Mouse (Mus musculus): ENCODE measurements around the gene Atp8a2. TPM values are rescaled to one million over a fixed set of nuclear protein-coding genes. Genes with fewer than 3 reads are reported as not detected.

Gene Atp8a2
- polyA plus RNA-seq, 1 experiment = 15.3 TPM

- TF ChIP-seq CTCF (IDR thresholded peaks at IDR 0.05; ENCODE audit: extremely low read depth, insufficient read depth, low read length) (no peak), POLR2A (IDR thresholded peaks at IDR 0.05; ENCODE audit: extremely low read depth, insufficient read depth, low read length) (no peak)
Measured at GRCm38 (mm10) chr14:59745676-59746075, 451.3 kb downstream of the Atp8a2 start.

DNA sequence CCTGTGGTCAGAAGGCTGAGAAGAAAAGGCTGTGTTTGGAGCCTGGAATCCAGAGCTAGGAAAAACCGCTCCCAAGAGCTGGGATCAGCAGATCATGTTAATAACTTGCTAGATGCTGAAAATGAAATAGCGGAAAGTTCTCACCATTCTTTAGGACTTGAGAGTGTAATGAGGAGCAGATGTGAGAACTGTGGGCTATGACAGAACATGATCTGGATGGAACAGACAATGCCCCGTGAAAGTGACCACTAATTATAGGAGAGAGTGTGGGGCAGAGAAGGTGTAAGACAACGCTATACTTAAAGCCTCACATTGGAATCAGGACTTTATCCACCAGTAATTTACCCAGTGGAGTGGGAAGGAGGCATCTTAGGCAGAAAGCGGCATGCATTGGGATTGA is 455.2 kb downstream of the Atp8a2 start:
- Histone ChIP-seq H3K4me1 (ENCODE audit: control insufficient read depth, insufficient read depth, low read length) (no peaks in the 10 kb centered on the region), H3K27ac (ENCODE audit: insufficient read depth, low read length) (no peak overlapping the region), H3K4me3 (ENCODE audit: insufficient read depth, low read length) (no peak overlapping the region)
- TF ChIP-seq CTCF (IDR thresholded peaks at IDR 0.05; ENCODE audit: extremely low read depth, insufficient read depth, low read length) (no peak), POLR2A (IDR thresholded peaks at IDR 0.05; ENCODE audit: extremely low read depth, insufficient read depth, low read length) (no peak)

More at GRCm38 (mm10) chr14:59745676-59746075, 451.3 kb downstream of the Atp8a2 start:
- Histone ChIP-seq H3K27ac (ENCODE audit: insufficient read depth, low read length) (no peak overlapping the region), H3K4me3 (ENCODE audit: insufficient read depth, low read length) (no peak overlapping the region), H3K4me1 (ENCODE audit: control insufficient read depth, insufficient read depth, low read length) (no peaks in the 10 kb centered on the region)

- no peak overlapping the region for H3K4me3 ChIP-seq (ENCODE audit: insufficient read depth, low read length)
- no peaks in the 10 kb centered on the region for H3K4me1 ChIP-seq (ENCODE audit: control insufficient read depth, insufficient read depth, low read length)
- H3K27ac ChIP-seq (ENCODE audit: insufficient read depth, low read length) = no peak overlapping the region
- TF ChIP-seq POLR2A (IDR thresholded peaks at IDR 0.05; ENCODE audit: extremely low read depth, insufficient read depth, low read length) = no peak
- no peak for TF ChIP-seq CTCF (IDR thresholded peaks at IDR 0.05; ENCODE audit: extremely low read depth, insufficient read depth, low read length)
Measured at GRCm38 (mm10) chr14:59739446-59739845, 457.5 kb downstream of the Atp8a2 start.

DNA sequence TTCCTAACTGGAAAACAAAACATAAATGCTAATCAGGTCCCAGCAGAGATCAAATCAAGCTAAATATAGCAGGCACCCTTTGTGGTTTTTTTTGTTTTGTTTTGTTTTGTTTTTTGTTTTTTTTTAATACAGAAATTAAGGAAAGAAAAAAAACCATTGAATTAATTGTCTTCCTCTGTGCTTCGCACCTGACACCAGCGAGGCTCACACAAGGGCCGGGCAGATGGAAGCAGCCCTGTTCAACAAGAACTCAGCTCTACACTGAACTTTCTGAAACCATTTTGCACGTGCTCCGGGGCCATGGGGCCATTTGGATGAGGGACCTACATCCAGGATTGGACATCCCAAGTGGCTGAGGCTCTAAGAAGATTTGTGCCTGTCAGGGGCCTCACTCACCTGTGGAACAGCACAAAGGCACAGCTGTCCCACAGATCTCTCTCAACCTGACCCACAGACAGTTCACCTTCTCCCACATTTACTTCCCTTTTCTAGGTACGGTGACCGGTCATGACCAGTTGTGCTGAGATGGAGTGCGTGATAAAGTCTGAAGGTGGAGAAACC is 459.2 kb downstream of the Atp8a2 start:
- Histone ChIP-seq H3K4me3 (ENCODE audit: insufficient read depth, low read length) (no peak overlapping the region), H3K27ac (ENCODE audit: insufficient read depth, low read length) (no peak overlapping the region), H3K4me1 (ENCODE audit: control insufficient read depth, insufficient read depth, low read length) (no peaks in the 10 kb centered on the region)
- TF ChIP-seq CTCF (IDR thresholded peaks at IDR 0.05; ENCODE audit: extremely low read depth, insufficient read depth, low read length) (no peak), POLR2A (IDR thresholded peaks at IDR 0.05; ENCODE audit: extremely low read depth, insufficient read depth, low read length) (no peak)

GRCm38 (mm10) chr14:59736861-59737700 is 459.9 kb downstream of the Atp8a2 start:
- TF ChIP-seq POLR2A (IDR thresholded peaks at IDR 0.05; ENCODE audit: extremely low read depth, insufficient read depth, low read length) (no peak), CTCF (IDR thresholded peaks at IDR 0.05; ENCODE audit: extremely low read depth, insufficient read depth, low read length) (no peak)
- no peaks in the 10 kb centered on the region for H3K4me1 ChIP-seq (ENCODE audit: control insufficient read depth, insufficient read depth, low read length)
- no peak overlapping the region for H3K4me3 ChIP-seq (ENCODE audit: insufficient read depth, low read length)
- no peak overlapping the region for H3K27ac ChIP-seq (ENCODE audit: insufficient read depth, low read length)

- TF ChIP-seq POLR2A (IDR thresholded peaks at IDR 0.05; ENCODE audit: extremely low read depth, insufficient read depth, low read length) (no peak), CTCF (IDR thresholded peaks at IDR 0.05; ENCODE audit: extremely low read depth, insufficient read depth, low read length) (no peak)
- Histone ChIP-seq H3K4me1 (ENCODE audit: control insufficient read depth, insufficient read depth, low read length) (no peaks in the 10 kb centered on the region), H3K27ac (ENCODE audit: insufficient read depth, low read length) (no peak overlapping the region), H3K4me3 (ENCODE audit: insufficient read depth, low read length) (no peak overlapping the region)
Measured at GRCm38 (mm10) chr14:59730043-59730390, 467.0 kb downstream of the Atp8a2 start.

GRCm38 (mm10) chr14:59729298-59730042 is 467.5 kb downstream of the Atp8a2 start:
- no peak overlapping the region for H3K4me3 ChIP-seq (ENCODE audit: insufficient read depth, low read length)

GRCm38 (mm10) chr14:59727016-59727415 is 470.0 kb downstream of the Atp8a2 start:
- H3K4me1 ChIP-seq (ENCODE audit: control insufficient read depth, insufficient read depth, low read length) = no peaks in the 10 kb centered on the region
- no peak overlapping the region for H3K27ac ChIP-seq (ENCODE audit: insufficient read depth, low read length)
- TF ChIP-seq CTCF (IDR thresholded peaks at IDR 0.05; ENCODE audit: extremely low read depth, insufficient read depth, low read length) (no peak), POLR2A (IDR thresholded peaks at IDR 0.05; ENCODE audit: extremely low read depth, insufficient read depth, low read length) (no peak)
- H3K4me3 ChIP-seq (ENCODE audit: insufficient read depth, low read length) = no peak overlapping the region

More at GRCm38 (mm10) chr14:59729298-59730042, 467.5 kb downstream of the Atp8a2 start:
- H3K27ac ChIP-seq (ENCODE audit: insufficient read depth, low read length) = no peak overlapping the region
- TF ChIP-seq CTCF (IDR thresholded peaks at IDR 0.05; ENCODE audit: extremely low read depth, insufficient read depth, low read length) (no peak), POLR2A (IDR thresholded peaks at IDR 0.05; ENCODE audit: extremely low read depth, insufficient read depth, low read length) (no peak)
- H3K4me1 ChIP-seq (ENCODE audit: control insufficient read depth, insufficient read depth, low read length) = no peaks in the 10 kb centered on the region

- no peaks in the 10 kb centered on the region for H3K4me1 ChIP-seq (ENCODE audit: control insufficient read depth, insufficient read depth, low read length)
- TF ChIP-seq CTCF (IDR thresholded peaks at IDR 0.05; ENCODE audit: extremely low read depth, insufficient read depth, low read length) (no peak), POLR2A (IDR thresholded peaks at IDR 0.05; ENCODE audit: extremely low read depth, insufficient read depth, low read length) (no peak)
Measured at GRCm38 (mm10) chr14:59723163-59723562, 473.8 kb downstream of the Atp8a2 start.

More at GRCm38 (mm10) chr14:59723163-59723562, 473.8 kb downstream of the Atp8a2 start:
- Histone ChIP-seq H3K4me3 (ENCODE audit: insufficient read depth, low read length) (no peak overlapping the region), H3K27ac (ENCODE audit: insufficient read depth, low read length) (no peak overlapping the region)
